Mouse (Mus musculus): ENCODE results near the gene Defb35. TPM values are rescaled to one million over a fixed set of nuclear protein-coding genes. Genes with fewer than 3 reads are reported as not detected.

Defb35 gene
- total RNA-seq, 1 experiment from 2014 or later: not detected

Other genes starting within 250 kb of the Defb35 start
- gene AY761184, start 234.7 kb upstream of the Defb35 start, total RNA-seq (2017): not detected in 2 replicates
- not detected in 2 replicates for gene Defa24, start 203.9 kb upstream of the Defb35 start, total RNA-seq (2017)
- not detected in 2 replicates for gene Defb50, start 114.8 kb upstream of the Defb35 start, total RNA-seq (2017)
- not detected in 2 replicates for gene Defb2, start 98.4 kb upstream of the Defb35 start, total RNA-seq (2017)
- gene Defb10, start 79.5 kb upstream of the Defb35 start, total RNA-seq (2017): not detected in 2 replicates
- not detected in 2 replicates for gene Defb9, start 52.9 kb upstream of the Defb35 start, total RNA-seq (2017)
- not detected in 2 replicates for gene Defb11, start 31.9 kb upstream of the Defb35 start, total RNA-seq (2017)
- gene Defb15, start 5.6 kb upstream of the Defb35 start, total RNA-seq (2017): not detected in 2 replicates
- gene Defb13, start 8.4 kb downstream of the Defb35 start, total RNA-seq (2017): not detected in 2 replicates
- gene Fam90a1a, start 20.4 kb downstream of the Defb35 start, total RNA-seq (2017): not detected in 2 replicates
- not detected in 2 replicates for gene Ccdc70, start 31.4 kb downstream of the Defb35 start, total RNA-seq (2017)
- gene Atp7b, start 122.0 kb downstream of the Defb35 start, total RNA-seq (2017): 0.12 TPM in 1 of 2 replicates, not detected in the other
- 11.3 and 14.3 TPM in 2 replicates for gene Alg11, start 122.4 kb downstream of the Defb35 start, total RNA-seq (2017)
- 0.23 and 0.49 TPM in 2 replicates for gene Nek5, start 186.7 kb downstream of the Defb35 start, total RNA-seq (2017)
- gene Nek3, start 228.1 kb downstream of the Defb35 start, total RNA-seq (2017): 5.9 and 9.5 TPM in 2 replicates
- 0.81 and 0.98 TPM in 2 replicates for gene Ckap2, start 247.5 kb downstream of the Defb35 start, total RNA-seq (2017)

Measured in neutrophil, adult 5-6 weeks (primary cell).